13 mouse cellular contexts compared by ENCODE assay signal in genomic region chr2:118522265-118522664, GRCm38 (mm10). TPM values are rescaled to one million over a fixed set of nuclear protein-coding genes. Genes with fewer than 3 reads are reported as not detected.
DNase-seq lines count a peak whose midpoint lies in the region; ATAC-seq and TF ChIP-seq lines count a peak whose summit lies in the region.
"Had no signal": no experiment of that assay in that cellular context is flagged by ENCODE, and none has a peak within 500 bp of the region (broad histone marks: within the 10 kb centered on the region; RNA-seq: fewer than 3 reads in every experiment).

No protein-coding gene starts in this region.

- no peaks in the 10 kb centered on the region for H3K27me3 ChIP-seq in heart, embryonic 16.5 days (ENCODE audit: control insufficient read depth, insufficient read depth, low read length)
- no peaks in the 10 kb centered on the region for H3K27me3 ChIP-seq in intestine, embryonic 15.5 days (replicated peaks)
- H3K27me3 ChIP-seq: forebrain, embryonic 13.5 days; hindbrain, embryonic 13.5 days had no signal

- intact Hi-C loops in heart, postnatal 36 days (cut with DNase I): no loop called here

- H3K4me1 ChIP-seq in heart, embryonic 16.5 days (ENCODE audit: control insufficient read depth, insufficient read depth, low read length): peaks cover 30% of the 10 kb centered on the region
- peaks cover 51% of the 10 kb centered on the region for H3K4me1 ChIP-seq in bone marrow macrophage, adult 2 months (ENCODE audit: control insufficient read depth, insufficient read depth, low read length)
- H3K4me1 ChIP-seq in intestine, embryonic 15.5 days (replicated peaks): peaks cover 25% of the 10 kb centered on the region

- no peak for DNase-seq in heart, postnatal 36 days
- DNase-seq in lung, postnatal 4 days: peak; percentile 45 to 46
- no peak for DNase-seq in testis, postnatal 14 days (ENCODE audit: low spot score)
- DNase-seq in left cerebral cortex, adult 11 months (ENCODE audit: low spot score): no peak
- DNase-seq in testis, postnatal 10 days (ENCODE audit: low spot score): no peak
- DNase-seq: cerebellum, adult 2 months; layer of hippocampus, adult 9-11 months had no signal

- no peak overlapping the region for H3K4me3 ChIP-seq in heart, embryonic 16.5 days (ENCODE audit: low read length)
- H3K4me3 ChIP-seq in bone marrow macrophage, adult 2 months (ENCODE audit: insufficient read depth, low read length): no peak overlapping the region
- no peak overlapping the region for H3K4me3 ChIP-seq in intestine, embryonic 15.5 days (replicated peaks)
- H3K4me3 ChIP-seq: forebrain, embryonic 13.5 days; hindbrain, embryonic 13.5 days had no signal

- ATAC-seq in heart, embryonic 16.5 days (replicated peaks; ENCODE audit: extremely low read depth, insufficient read depth, low FRiP score): peak; percentile 63
- peak; percentile 85 for ATAC-seq in intestine, embryonic 15.5 days
- ATAC-seq: forebrain, embryonic 13.5 days had no signal

- no peaks in the 10 kb centered on the region for H3K9me3 ChIP-seq in heart, embryonic 16.5 days (replicated peaks; ENCODE audit: control insufficient read depth, low read length)
- no peaks in the 10 kb centered on the region for H3K9me3 ChIP-seq in intestine, embryonic 15.5 days
- H3K9me3 ChIP-seq: forebrain, embryonic 13.5 days; hindbrain, embryonic 13.5 days had no signal

- TF ChIP-seq POLR2A in bone marrow macrophage, adult 2 months (IDR thresholded peaks at IDR 0.05; ENCODE audit: borderline replicate concordance, low read depth, low read length): no peak

- no peak for TF ChIP-seq CTCF in bone marrow macrophage, adult 2 months (IDR thresholded peaks at IDR 0.05; ENCODE audit: low read depth, low read length)

- 7% methylated on average over 2 of the region's 2 CpGs for WGBS in heart, embryonic 16.5 days
- WGBS in intestine, embryonic 15.5 days: 1% methylated on average over 2 of the region's 2 CpGs

- no peak overlapping the region for H3K4me2 ChIP-seq in heart, embryonic 16.5 days (ENCODE audit: low read depth, low read length)
- no peak overlapping the region for H3K4me2 ChIP-seq in intestine, embryonic 15.5 days (replicated peaks)
- H3K4me2 ChIP-seq: forebrain, embryonic 13.5 days; hindbrain, embryonic 13.5 days had no signal

- peak overlapping the region; percentile 27 for H3K27ac ChIP-seq in heart, embryonic 16.5 days (ENCODE audit: low read length)
- peak overlapping the region; percentile 64 for H3K27ac ChIP-seq in bone marrow macrophage, adult 2 months (ENCODE audit: insufficient read depth, low read depth, low read length)
- H3K27ac ChIP-seq in intestine, embryonic 15.5 days: peak overlapping the region; percentile 34
- H3K27ac ChIP-seq: forebrain, embryonic 13.5 days; hindbrain, embryonic 13.5 days; macrophage had no signal

- no peak overlapping the region for H3K9ac ChIP-seq in heart, embryonic 16.5 days (ENCODE audit: low read length)
- H3K9ac ChIP-seq in intestine, embryonic 15.5 days: no peak overlapping the region
- H3K9ac ChIP-seq: forebrain, embryonic 13.5 days; hindbrain, embryonic 13.5 days had no signal

- no peaks in the 10 kb centered on the region for H3K36me3 ChIP-seq in heart, embryonic 16.5 days (ENCODE audit: control insufficient read depth, insufficient read depth)
- no peaks in the 10 kb centered on the region for H3K36me3 ChIP-seq in intestine, embryonic 15.5 days
- H3K36me3 ChIP-seq: hindbrain, embryonic 13.5 days had no signal

RNA-seq across cellular contexts. Expression of gene Bmf, which starts 27.2 kb away (rescaled TPM):
- polyA plus RNA-seq in heart, embryonic 16.5 days (2015; fragmentation: Nextera tagmentation; extraction: Ambion mirVana): 1.4 and 1.8 TPM in 2 replicates
- 1 to 10 TPM; 6.7 to 8.2 TPM for total RNA-seq in heart, postnatal 36 days (2021)
- 30.0 and 44.1 TPM in 2 replicates for polyA plus RNA-seq in bone marrow macrophage, adult 2 months (2012; ENCODE audit: insufficient read depth, insufficient read length, missing spikeins)
- 2.8 and 3.0 TPM in 2 replicates for polyA plus RNA-seq in intestine, embryonic 15.5 days (2015; fragmentation: Nextera tagmentation; extraction: Ambion mirVana)

RNA-seq across cellular contexts. Expression of gene Srp14, which starts 42.8 kb away (rescaled TPM):
- 197 and 220 TPM in 2 replicates for polyA plus RNA-seq in heart, embryonic 16.5 days (2015; fragmentation: Nextera tagmentation; extraction: Ambion mirVana)
- 100 to 1,000 TPM; 114 to 118 TPM for total RNA-seq in heart, postnatal 36 days (2021)
- 252 and 297 TPM in 2 replicates for polyA plus RNA-seq in bone marrow macrophage, adult 2 months (2012; ENCODE audit: insufficient read depth, insufficient read length, missing spikeins)
- polyA plus RNA-seq in intestine, embryonic 15.5 days (2015; fragmentation: Nextera tagmentation; extraction: Ambion mirVana): 196 and 209 TPM in 2 replicates

Comparison
In these comparisons a context has a peak if more than half of its experiments do, and no peak if none do; other contexts are left out.
1. DNase-seq: peak in lung, postnatal 4 days (2 of 2); none in heart, postnatal 36 days (0 of 2), testis, postnatal 14 days (single experiment), left cerebral cortex, adult 11 months (single experiment) and testis, postnatal 10 days (single experiment).
2. Peak in every context shown above with its lines, with median percentiles within 50 percentile points of each other: H3K27ac ChIP-seq.